Mouse (Mus musculus) liver, embryonic 11.5 days (tissue): ENCODE data around the gene Tmem45a2. TPM values are rescaled to one million over a fixed set of nuclear protein-coding genes. Genes with fewer than 3 reads are reported as not detected.

Experiments
- ATAC-seq: fragments of 200-750 bp; cut with Nextera tagmentation; replicated peaks from 2 replicates; pipeline ENCODE4 v1.8.0; 2017; ENCODE audit warnings: moderate number of reproducible peaks, mild to moderate bottlenecking, moderate TSS enrichment, moderate library complexity; ENCODE audit not compliant: low FRiP score
- DNase-seq: peaks from one replicate; pipeline ENCODE4 v3.0.0-alpha.2; 2017; ENCODE audit warnings: low spot score
- H3K27ac ChIP-seq: fragments of 300-500 bp; sonication (generic); 2 replicates; pipeline ENCODE4 v1.5.1; 2014; ENCODE audit warnings: mild to moderate bottlenecking, low read depth, low read length, control low read depth
- H3K27me3 ChIP-seq: fragments of 300-500 bp; sonication (generic); replicated peaks from 2 replicates; pipeline ENCODE4 v1.6.1; 2014; ENCODE audit warnings: low read length, mixed read lengths; ENCODE audit not compliant: control insufficient read depth, insufficient read depth
- H3K36me3 ChIP-seq: fragments of 300-500 bp; sonication (generic); 2 replicates; pipeline ENCODE4 v1.6.1; 2014; ENCODE audit warnings: mild to moderate bottlenecking, low read length, moderate library complexity, mixed read lengths; ENCODE audit not compliant: control insufficient read depth, insufficient read depth
- H3K4me1 ChIP-seq: fragments of 300-500 bp; sonication (generic); replicated peaks from 2 replicates; pipeline ENCODE4 v1.6.1; 2014; ENCODE audit warnings: low read length, mixed read lengths; ENCODE audit not compliant: control insufficient read depth, insufficient read depth
- H3K4me2 ChIP-seq: fragments of 300-500 bp; sonication (generic); 2 replicates; pipeline ENCODE4 v1.6.1; 2014; ENCODE audit warnings: mild to moderate bottlenecking, control low read depth, moderate library complexity
- H3K4me3 ChIP-seq: fragments of 300-500 bp; sonication (generic); 2 replicates; pipeline ENCODE4 v1.5.1; 2014; ENCODE audit warnings: low read depth, low read length, control low read depth
- H3K9ac ChIP-seq: fragments of 300-500 bp; sonication (generic); 2 replicates; pipeline ENCODE4 v1.6.1; 2014; ENCODE audit warnings: low read depth, low read length, control low read depth
- H3K9me3 ChIP-seq: fragments of 300-500 bp; sonication (generic); 2 replicates; pipeline ENCODE4 v1.6.1; 2016; ENCODE audit warnings: low read length, inconsistent platforms, mixed read lengths; ENCODE audit not compliant: control insufficient read depth
- WGBS: fragments of 180-500 bp; shearing (Covaris S2); extraction: QIAGEN DNeasy Blood & Tissue Kit; methylation state at CpG from one replicate; pipeline ENCODE4 v1.1.7; 2014; 5-methylcytosine and 5-hydroxymethylcytosine counted together
- polyA plus RNA-seq: library from polyadenylated mRNA; unstranded; fragments of >200 nt; fragmentation: Nextera tagmentation; extraction: Ambion mirVana; gene quantifications from 2 replicates; pipeline ENCODE4 v1.2.1, GENCODE M21; 2014

The Tmem45a2 gene
- not detected in 2 replicates for polyA plus RNA-seq

GRCm38 (mm10) chr16:57071132-57071639 lies at the start of gene Tmem45a2:
Tmem45a2 (minus strand) TSS chr16:57071372.
- 82% methylated on average over 5 of the region's 5 CpGs for WGBS
- no peak for ATAC-seq
- no peaks in the 10 kb centered on the region for H3K9me3 ChIP-seq

GRCm38 (mm10) chr16:57117562-57117961 lies 46.4 kb upstream of the Tmem45a2 start:
- H3K27ac ChIP-seq, result no peak overlapping the region
- 70% methylated on average over 2 of the region's 2 CpGs for WGBS
- H3K27me3 ChIP-seq, result no peaks in the 10 kb centered on the region

More at GRCm38 (mm10) chr16:57071132-57071639, at the start of gene Tmem45a2:
- Histone ChIP-seq H3K9ac (no peak within 1 kb of the TSS), H3K4me1 (no peaks in the 10 kb centered on the region), H3K36me3 (no peaks in the 10 kb centered on the region), H3K4me2 (no peak within 1 kb of the TSS), H3K27me3 (no peaks in the 10 kb centered on the region), H3K27ac (no peak within 1 kb of the TSS), H3K4me3 (no peak within 1 kb of the TSS)
- no peak for DNase-seq

GRCm38 (mm10) chr16:57116066-57116465 lies 44.9 kb upstream of the Tmem45a2 start:
- no peak for DNase-seq
- Histone ChIP-seq H3K27me3 (no peaks in the 10 kb centered on the region), H3K9ac (no peak overlapping the region), H3K4me2 (no peak overlapping the region), H3K36me3 (no peaks in the 10 kb centered on the region), H3K9me3 (no peaks in the 10 kb centered on the region), H3K27ac (no peak overlapping the region), H3K4me1 (no peaks in the 10 kb centered on the region), H3K4me3 (no peak overlapping the region)
- no peak for ATAC-seq

More at GRCm38 (mm10) chr16:57117562-57117961, 46.4 kb upstream of the Tmem45a2 start:
- ATAC-seq (no peak), DNase-seq (no peak)
- H3K9me3 ChIP-seq, result no peaks in the 10 kb centered on the region
- no peaks in the 10 kb centered on the region for H3K4me1 ChIP-seq
- no peak overlapping the region for H3K4me3 ChIP-seq
- H3K4me2 ChIP-seq, result no peak overlapping the region
- no peaks in the 10 kb centered on the region for H3K36me3 ChIP-seq
- H3K9ac ChIP-seq, result no peak overlapping the region

- WGBS, result 67% methylated on average over 5 of the region's 5 CpGs
- no peak overlapping the region for H3K4me2 ChIP-seq
- H3K4me3 ChIP-seq, result no peak overlapping the region
- H3K36me3 ChIP-seq, result no peaks in the 10 kb centered on the region
- DNase-seq (no peak), ATAC-seq (no peak)
- H3K9me3 ChIP-seq, result no peaks in the 10 kb centered on the region
- no peak overlapping the region for H3K27ac ChIP-seq
- H3K9ac ChIP-seq, result no peak overlapping the region
- H3K27me3 ChIP-seq, result no peaks in the 10 kb centered on the region
- H3K4me1 ChIP-seq, result no peaks in the 10 kb centered on the region
Measured at GRCm38 (mm10) chr16:57106185-57106960, 35.2 kb upstream of the Tmem45a2 start.

GRCm38 (mm10) chr16:57101174-57101573 lies 30.0 kb upstream of the Tmem45a2 start:
- no peak for DNase-seq
- WGBS, result 84% methylated on average over 1 of the region's 1 CpGs
- H3K27ac ChIP-seq, result no peak overlapping the region

GRCm38 (mm10) chr16:57099572-57100237 lies 28.5 kb upstream of the Tmem45a2 start:
- Histone ChIP-seq H3K27me3 (no peaks in the 10 kb centered on the region), H3K9me3 (no peaks in the 10 kb centered on the region), H3K36me3 (no peaks in the 10 kb centered on the region), H3K4me3 (no peak overlapping the region), H3K27ac (no peak overlapping the region), H3K4me2 (no peak overlapping the region), H3K4me1 (no peaks in the 10 kb centered on the region), H3K9ac (no peak overlapping the region)
- WGBS, result 73% methylated on average over 5 of the region's 5 CpGs
- DNase-seq, result no peak
- ATAC-seq, result no peak

More at GRCm38 (mm10) chr16:57101174-57101573, 30.0 kb upstream of the Tmem45a2 start:
- Histone ChIP-seq H3K4me2 (no peak overlapping the region), H3K4me3 (no peak overlapping the region), H3K27me3 (no peaks in the 10 kb centered on the region), H3K4me1 (no peaks in the 10 kb centered on the region), H3K9me3 (no peaks in the 10 kb centered on the region), H3K9ac (no peak overlapping the region), H3K36me3 (no peaks in the 10 kb centered on the region)
- no peak for ATAC-seq

GRCm38 (mm10) chr16:57098468-57099144 lies 27.4 kb upstream of the Tmem45a2 start:
- ATAC-seq, result no peak
- WGBS, result 64% methylated on average over 7 of the region's 7 CpGs
- H3K36me3 ChIP-seq, result no peaks in the 10 kb centered on the region
- H3K9ac ChIP-seq, result no peak overlapping the region
- H3K4me2 ChIP-seq, result no peak overlapping the region
- no peak overlapping the region for H3K4me3 ChIP-seq
- DNase-seq, result no peak
- H3K9me3 ChIP-seq, result no peaks in the 10 kb centered on the region
- H3K27ac ChIP-seq, result no peak overlapping the region
- no peaks in the 10 kb centered on the region for H3K27me3 ChIP-seq
- H3K4me1 ChIP-seq, result no peaks in the 10 kb centered on the region

GRCm38 (mm10) chr16:57092911-57093605 lies 21.9 kb upstream of the Tmem45a2 start:
- ATAC-seq (no peak), DNase-seq (no peak)
- no peaks in the 10 kb centered on the region for H3K4me1 ChIP-seq
- H3K27ac ChIP-seq, result no peak overlapping the region
- WGBS, result 59% methylated on average over 6 of the region's 6 CpGs
- H3K27me3 ChIP-seq, result no peaks in the 10 kb centered on the region
- no peak overlapping the region for H3K4me3 ChIP-seq
- H3K36me3 ChIP-seq, result no peaks in the 10 kb centered on the region
- H3K4me2 ChIP-seq, result no peak overlapping the region
- H3K9ac ChIP-seq, result no peak overlapping the region
- H3K9me3 ChIP-seq, result no peaks in the 10 kb centered on the region
